Mouse (Mus musculus) adrenal gland, adult 10 weeks (tissue): ENCODE results near the gene Slc12a8. TPM values are rescaled to one million over a fixed set of nuclear protein-coding genes. Genes with fewer than 3 reads are reported as not detected.

Experiments used
- polyA plus RNA-seq: library from polyadenylated mRNA; stranded (reverse); fragments of 350-450 nt; fragmentation: Illumina TruSeq; extraction: RNeasy Lipid Tissue Mini Kit (QIAGEN cat#74804); gene quantifications from one replicate; pipeline ENCODE4 v1.2.3, GENCODE M21; 2014; ENCODE audit warnings: low read depth, low replicate concordance

The Slc12a8 gene
- polyA plus RNA-seq = 0.29 TPM

GRCm38 (mm10) chr16:33516807-33517565 lies at the start of gene Slc12a8:
TSS of gene Slc12a8 (plus strand) at chr16:33517328.

GRCm38 (mm10) chr16:33684162-33684702 lies 167.1 kb downstream of the Slc12a8 start, which contains the start of gene Heg1:
TSS of gene Heg1 (plus strand) at chr16:33684370.

Other genes starting within 250 kb of the Slc12a8 start
- gene Zfp148, start 136.5 kb upstream of the Slc12a8 start, polyA plus RNA-seq = 87.5 TPM
- gene Heg1, start 167.0 kb downstream of the Slc12a8 start, polyA plus RNA-seq = 32.8 TPM